Mouse (Mus musculus) embryonic fibroblast, embryonic 13.5 days (primary cell): ENCODE data around the gene Layn.

Source experiments
- CTCF ChIP-seq: IDR thresholded peaks from 2 replicates; pipeline ENCODE4 v1.5.1; 2011; ENCODE audit warnings: mild to moderate bottlenecking, control low read depth, low read length, moderate library complexity, borderline replicate concordance; ENCODE audit not compliant: insufficient read depth
- POLR2A ChIP-seq: IDR thresholded peaks from 2 replicates; pipeline ENCODE4 v1.6.1; 2011; ENCODE audit warnings: low read depth, mild to moderate bottlenecking, control low read depth, low read length, moderate library complexity

GRCm38 (mm10) chr9:51068202-51068601 is 8.7 kb downstream of the Layn start:
- TF ChIP-seq POLR2A (no peak), CTCF (no peak)
